Mouse (Mus musculus) activated CD4-positive, CD25-positive, alpha-beta regulatory T cell (primary cell): ENCODE results near the gene Zfyve21. TPM values are rescaled to one million over a fixed set of nuclear protein-coding genes. Genes with fewer than 3 reads are reported as not detected.

ENCODE experiments used
- polyA plus RNA-seq, 2 experiments: library from polyadenylated mRNA; unstranded; fragments of 100-300 nt; shearing (Covaris generic); gene quantifications; one replicate each; pipeline ENCODE4 v1.2.1; 2017

Gene Zfyve21
- polyA plus RNA-seq, result 10 to 100 TPM in 1 of 2 experiments, 1 to 10 TPM in 1; 4.1 to 11.7 TPM

DNA sequence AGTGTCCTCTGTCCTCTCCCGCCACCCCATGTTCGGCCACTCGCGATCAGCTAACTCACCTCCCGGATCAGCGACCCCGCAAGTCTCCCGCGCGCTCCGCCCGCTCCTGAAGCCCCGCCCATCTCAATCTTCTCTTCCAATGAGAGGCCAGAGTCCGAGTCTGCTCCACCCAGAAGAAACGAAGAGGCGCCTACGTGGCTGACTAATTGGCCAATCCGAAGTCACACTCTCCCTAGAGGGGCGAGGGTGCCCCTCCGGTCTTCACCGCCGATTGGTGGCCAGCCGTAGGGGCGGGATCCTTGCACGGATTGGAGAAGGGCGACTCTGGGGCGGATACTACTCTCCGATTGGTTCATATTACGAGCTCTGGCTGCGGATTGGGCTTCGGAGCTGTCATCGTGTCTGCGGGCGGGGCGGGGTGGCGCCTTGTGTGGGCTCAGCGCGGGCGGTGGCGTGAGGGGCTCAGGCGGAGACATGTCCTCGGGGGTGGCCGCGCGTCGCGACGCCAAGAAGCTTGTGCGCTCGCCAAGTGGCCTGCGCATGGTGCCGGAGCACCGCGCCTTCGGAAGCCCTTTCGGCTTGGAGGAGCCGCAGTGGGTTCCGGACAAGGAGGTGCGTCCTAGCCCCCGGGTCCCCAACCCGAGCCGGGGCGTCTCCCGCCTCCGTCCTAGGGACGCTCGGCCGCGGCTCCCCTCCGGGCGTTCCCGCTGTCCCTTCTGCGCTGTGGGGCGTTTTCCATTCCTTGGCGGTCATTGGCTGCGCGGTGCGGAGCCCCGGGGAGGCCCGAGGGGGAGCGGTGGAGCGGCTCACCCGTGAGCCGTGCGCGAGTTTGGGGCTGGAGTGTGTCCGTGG lies at the start of gene Zfyve21, which contains the start of gene Xrcc3:
Gene Zfyve21 (plus strand): TSS at position 405 of the 852 bp plus-strand sequence.
Gene Xrcc3 (minus strand): TSS at position 108 of the 852 bp plus-strand sequence.

Other genes with a start within 250 kb of the Zfyve21 start
- gene Mark3, start 239.6 kb upstream of the Zfyve21 start, polyA plus RNA-seq, result 100 to 1,000 TPM in 1 of 2 experiments, 10 to 100 TPM in 1; 95.5 to 111 TPM
- gene Ckb, start 141.8 kb upstream of the Zfyve21 start, polyA plus RNA-seq, result 10 to 100 TPM; 30.5 to 31.2 TPM
- 10 to 100 TPM; 11.1 to 13.1 TPM for gene Trmt61a, start 136.1 kb upstream of the Zfyve21 start, polyA plus RNA-seq
- gene Bag5, start 100.9 kb upstream of the Zfyve21 start, polyA plus RNA-seq, result 10 to 100 TPM; 37.3 to 51.4 TPM
- gene Apopt1, start 100.9 kb upstream of the Zfyve21 start, polyA plus RNA-seq, result 10 to 100 TPM; 47.7 to 61.6 TPM
- gene Klc1, start 55.3 kb upstream of the Zfyve21 start, polyA plus RNA-seq, result 10 to 100 TPM; 36.3 to 43.9 TPM
- gene Xrcc3, start 297 bp upstream of the Zfyve21 start, polyA plus RNA-seq, result 1 to 10 TPM; 5.3 to 6.5 TPM
- gene Ppp1r13b, start 93.9 kb downstream of the Zfyve21 start, polyA plus RNA-seq, result 10 to 100 TPM; 43.0 to 62.7 TPM
- gene Atp5mpl, start 152.8 kb downstream of the Zfyve21 start, polyA plus RNA-seq, result 100 to 1,000 TPM; 270 to 280 TPM
- under 1 TPM in 1 of 2 experiments, not detected in 1; 0.42 TPM for gene Tdrd9, start 157.4 kb downstream of the Zfyve21 start, polyA plus RNA-seq
- under 1 TPM in 1 of 2 experiments, not detected in 1; 0.15 TPM for gene Rd3l, start 167.1 kb downstream of the Zfyve21 start, polyA plus RNA-seq